Mouse (Mus musculus) myocyte (in vitro differentiated cells): ENCODE measurements around the gene Dbt. TPM values are rescaled to one million over a fixed set of nuclear protein-coding genes. Genes with fewer than 3 reads are reported as not detected.

Source experiments
- H3K27me3 ChIP-seq: one replicate; pipeline ENCODE4 v1.6.1; 2011; ENCODE audit not compliant: control insufficient read depth, insufficient read depth, insufficient read length
- H3K36me3 ChIP-seq: one replicate; pipeline ENCODE4 v1.6.1; 2011; ENCODE audit not compliant: control insufficient read depth, insufficient read depth
- H3K4me2 ChIP-seq: one replicate; pipeline ENCODE4 v1.6.1; 2011; ENCODE audit warnings: low read depth, control low read depth
- H3K4me3 ChIP-seq: one replicate; pipeline ENCODE4 v1.5.1; 2011; ENCODE audit warnings: mild to moderate bottlenecking, control low read depth, moderate library complexity
- H3K79me2 ChIP-seq: one replicate; pipeline ENCODE4 v1.6.1; 2011; ENCODE audit not compliant: control insufficient read depth, insufficient read depth
- H3ac ChIP-seq: one replicate; pipeline ENCODE4 v1.6.1; 2011; ENCODE audit not compliant: control insufficient read depth, insufficient read length
- CEBPB ChIP-seq: IDR thresholded peaks from 2 replicates; pipeline ENCODE4 v1.6.1; 2011; ENCODE audit warnings: mild to moderate bottlenecking, moderate library complexity; ENCODE audit not compliant: poor library complexity, insufficient read depth, severe bottlenecking
- E2F4 ChIP-seq: IDR thresholded peaks from one replicate; pipeline ENCODE4 v1.6.1; 2011; ENCODE audit warnings: mild to moderate bottlenecking, control low read depth, moderate library complexity; ENCODE audit not compliant: insufficient read depth
- MAX ChIP-seq: IDR thresholded peaks from one replicate; pipeline ENCODE4 v1.6.1; 2011; ENCODE audit warnings: low read depth, mild to moderate bottlenecking, control low read depth
- MYOD1 ChIP-seq, 3 experiments: IDR thresholded peaks; one replicate each; pipeline ENCODE4 v1.6.1; 2011; ENCODE audit warnings: control low read depth in 2 of 3, low read depth in 2 of 3, mild to moderate bottlenecking in 2 of 3, moderate library complexity in 1 of 3; ENCODE audit not compliant: insufficient read length in 2 of 3, control insufficient read depth in 1 of 3
- MYOG ChIP-seq, 3 experiments: IDR thresholded peaks; one replicate each; pipeline ENCODE4 v1.6.1; 2011; ENCODE audit warnings: control low read depth in 2 of 3, low read depth in 2 of 3, mild to moderate bottlenecking in 2 of 3; ENCODE audit not compliant: insufficient read length in 2 of 3, control insufficient read depth in 1 of 3, insufficient read depth in 1 of 3
- POLR2A ChIP-seq: IDR thresholded peaks from one replicate; pipeline ENCODE4 v1.6.1; 2011; ENCODE audit warnings: low read depth, mild to moderate bottlenecking, control low read depth, moderate library complexity; ENCODE audit not compliant: insufficient read length
- POLR2AphosphoS2 ChIP-seq: IDR thresholded peaks from one replicate; pipeline ENCODE4 v1.6.1; 2011; ENCODE audit warnings: low read depth, control low read depth; ENCODE audit not compliant: insufficient read length
- REST ChIP-seq: IDR thresholded peaks from one replicate; pipeline ENCODE4 v1.6.1; 2011; ENCODE audit warnings: mild to moderate bottlenecking, control low read depth, moderate library complexity; ENCODE audit not compliant: insufficient read depth, insufficient read length
- SRF ChIP-seq: IDR thresholded peaks from one replicate; pipeline ENCODE4 v1.6.1; 2011; ENCODE audit warnings: low read depth; ENCODE audit not compliant: control insufficient read depth, insufficient read length
- TCF12 ChIP-seq: IDR thresholded peaks from one replicate; pipeline ENCODE4 v1.6.1; 2011; ENCODE audit warnings: mild to moderate bottlenecking, control low read depth; ENCODE audit not compliant: poor library complexity, insufficient read depth, severe bottlenecking
- TCF3 ChIP-seq: IDR thresholded peaks from one replicate; pipeline ENCODE4 v1.6.1; 2011; ENCODE audit warnings: low read depth, control low read depth; ENCODE audit not compliant: insufficient read length
- USF1 ChIP-seq: IDR thresholded peaks from one replicate; pipeline ENCODE4 v1.6.1; 2011; ENCODE audit warnings: low read depth, mild to moderate bottlenecking, control low read depth, moderate library complexity
- polyA plus RNA-seq: library from polyadenylated mRNA; unstranded; fragments of >200 nt; fragmentation: generic; extraction: Trizol; gene quantifications from one replicate; pipeline ENCODE4 v1.2.1, GENCODE M21; 2012; ENCODE audit warnings: missing spikeins

Gene Dbt
- polyA plus RNA-seq, 1 experiment = 4.2 TPM

GRCm38 (mm10) chr3:116520141-116520761 is 7.4 kb downstream of the Dbt start:
- Histone ChIP-seq H3K4me2 (no peak overlapping the region), H3K36me3 (no peaks in the 10 kb centered on the region), H3K79me2 (no peaks in the 10 kb centered on the region), H3ac (no peak overlapping the region), H3K27me3 (no peaks in the 10 kb centered on the region), H3K4me3 (no peak overlapping the region)
- TF ChIP-seq SRF (no peak), POLR2AphosphoS2 (no peak), REST (no peak), POLR2A (no peak), USF1 (no peak)

- no peak overlapping the region for H3ac ChIP-seq
- no peaks in the 10 kb centered on the region for H3K27me3 ChIP-seq
- no peak overlapping the region for H3K4me3 ChIP-seq
- no peaks in the 10 kb centered on the region for H3K79me2 ChIP-seq
- H3K4me2 ChIP-seq = no peak overlapping the region
- H3K36me3 ChIP-seq = no peaks in the 10 kb centered on the region
- TF ChIP-seq TCF3 (no peak), MYOD1 (IDR thresholded peaks at IDR 0.05; ENCODE audit: control insufficient read depth in 1 of 3, insufficient read length in 2 of 3, low read depth in 2 of 3) (no peak), POLR2A (no peak), POLR2AphosphoS2 (no peak), USF1 (no peak), SRF (no peak), REST (no peak), E2F4 (no peak), MYOG (IDR thresholded peaks at IDR 0.05; ENCODE audit: control insufficient read depth in 1 of 3, insufficient read depth in 1 of 3, insufficient read length in 2 of 3, low read depth in 2 of 3) (no peak), TCF12 (no peak)
Measured at GRCm38 (mm10) chr3:116529741-116530140, 16.9 kb downstream of the Dbt start.

- Histone ChIP-seq H3K79me2 (no peaks in the 10 kb centered on the region), H3ac (no peak overlapping the region), H3K36me3 (no peaks in the 10 kb centered on the region), H3K27me3 (no peaks in the 10 kb centered on the region), H3K4me2 (no peak overlapping the region), H3K4me3 (no peak overlapping the region)
- TF ChIP-seq MYOG (IDR thresholded peaks at IDR 0.05; ENCODE audit: control insufficient read depth in 1 of 3, insufficient read depth in 1 of 3, insufficient read length in 2 of 3, low read depth in 2 of 3) (no peak), POLR2A (no peak), MYOD1 (IDR thresholded peaks at IDR 0.05; ENCODE audit: control insufficient read depth in 1 of 3, insufficient read length in 2 of 3, low read depth in 2 of 3) (no peak), E2F4 (no peak)
Measured at GRCm38 (mm10) chr3:116530826-116531225, 18.0 kb downstream of the Dbt start.

GRCm38 (mm10) chr3:116536428-116537199 is 23.7 kb downstream of the Dbt start:
- Histone ChIP-seq H3ac (no peak overlapping the region), H3K36me3 (peaks cover 7% of the 10 kb centered on the region), H3K4me3 (no peak overlapping the region), H3K27me3 (no peaks in the 10 kb centered on the region), H3K4me2 (no peak overlapping the region), H3K79me2 (no peaks in the 10 kb centered on the region)
- TF ChIP-seq MYOG (IDR thresholded peaks at IDR 0.05; ENCODE audit: control insufficient read depth in 1 of 3, insufficient read depth in 1 of 3, insufficient read length in 2 of 3, low read depth in 2 of 3) = no peak
- no peak for TF ChIP-seq SRF
- no peak for TF ChIP-seq CEBPB
- no peak for TF ChIP-seq TCF12
- TF ChIP-seq MAX = no peak
- TF ChIP-seq POLR2AphosphoS2 = no peak
- TF ChIP-seq MYOD1 (IDR thresholded peaks at IDR 0.05; ENCODE audit: control insufficient read depth in 1 of 3, insufficient read length in 2 of 3, low read depth in 2 of 3) = no peak
- TF ChIP-seq TCF3 = no peak
- no peak for TF ChIP-seq E2F4
- TF ChIP-seq USF1 = no peak
- TF ChIP-seq POLR2A = no peak
- no peak for TF ChIP-seq REST

GRCm38 (mm10) chr3:116537200-116537573 is 24.3 kb downstream of the Dbt start:
- H3ac ChIP-seq = no peak overlapping the region
- H3K4me3 ChIP-seq = no peak overlapping the region
- TF ChIP-seq POLR2A (no peak), MAX (no peak), MYOD1 (IDR thresholded peaks at IDR 0.05; ENCODE audit: control insufficient read depth in 1 of 3, insufficient read length in 2 of 3, low read depth in 2 of 3) (no peak), TCF12 (no peak), TCF3 (no peak), USF1 (no peak), MYOG (IDR thresholded peaks at IDR 0.05; ENCODE audit: control insufficient read depth in 1 of 3, insufficient read depth in 1 of 3, insufficient read length in 2 of 3, low read depth in 2 of 3) (no peak), SRF (no peak), POLR2AphosphoS2 (no peak)
- H3K4me2 ChIP-seq = no peak overlapping the region
- no peaks in the 10 kb centered on the region for H3K27me3 ChIP-seq
- H3K36me3 ChIP-seq = peaks cover 7% of the 10 kb centered on the region
- no peaks in the 10 kb centered on the region for H3K79me2 ChIP-seq
